Mouse (Mus musculus): ENCODE measurements around the gene Mef2b.

Mef2b gene

DNA sequence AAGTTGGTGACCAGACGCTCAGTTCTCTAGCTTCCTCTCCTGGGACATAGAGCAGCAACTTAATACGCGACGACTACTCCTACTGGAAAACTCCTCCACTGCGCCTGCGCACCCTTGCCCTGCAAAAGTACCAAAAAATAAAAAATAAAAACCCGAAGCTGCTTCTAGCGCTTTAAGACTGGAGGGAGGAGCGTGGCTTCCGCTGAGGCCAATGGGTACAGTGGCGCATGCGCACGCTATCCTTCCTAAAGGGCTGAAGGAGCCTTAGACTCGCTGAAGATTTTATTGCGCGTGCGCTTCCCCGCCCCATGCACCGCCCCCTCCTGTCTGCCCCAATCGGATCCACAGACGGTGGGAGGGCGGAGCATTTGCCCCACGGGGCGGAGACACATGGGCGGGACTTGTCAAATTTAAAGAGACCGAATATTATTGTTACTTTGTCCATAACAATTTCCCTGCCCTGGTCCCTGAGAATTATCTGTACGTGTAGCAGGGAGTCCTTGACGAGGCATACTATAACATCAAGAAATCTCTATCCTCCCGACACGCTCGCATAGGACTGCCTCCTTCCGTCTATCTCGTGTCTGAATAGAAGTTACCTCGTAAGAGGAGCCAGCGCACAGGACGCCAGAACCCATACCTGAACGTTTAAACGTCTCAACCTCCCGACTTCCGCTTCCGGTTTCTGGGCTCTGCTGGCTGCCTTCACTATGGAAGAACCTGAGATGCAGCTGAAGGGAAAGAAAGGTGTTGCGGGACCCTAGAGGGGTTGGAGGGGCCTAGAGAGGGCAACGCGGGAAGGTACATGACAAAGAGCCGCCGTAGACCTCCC, at the start of gene Mef2b, which contains the start of the genes Rfxank and Borcs8:
TSS of gene Mef2b (plus strand) at position 686 of the 832 bp plus-strand sequence.
TSS of gene Rfxank (minus strand) at position 129 of the 832 bp plus-strand sequence.
TSS of gene Borcs8 (plus strand) at position 474 of the 832 bp plus-strand sequence.
- DNase-seq: peak; percentile 100

DNA sequence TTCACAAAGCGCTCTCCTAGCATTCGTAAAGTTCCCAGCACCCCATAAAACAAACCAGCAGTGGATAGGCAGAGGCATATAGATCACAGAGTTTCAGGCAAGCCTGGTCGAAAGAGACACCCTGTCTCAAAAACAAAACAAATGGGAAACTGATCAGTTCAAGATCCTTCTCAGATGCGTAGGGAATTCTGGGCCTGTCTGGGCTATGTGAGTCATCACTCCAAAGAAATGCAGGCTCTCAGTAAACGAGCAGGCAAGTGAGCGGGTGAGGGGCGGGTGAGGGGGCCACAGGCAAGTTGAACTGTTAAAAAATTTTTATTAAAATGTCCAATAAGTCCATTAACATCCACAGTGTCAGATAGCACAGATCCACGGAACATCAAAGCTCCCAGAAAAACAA, 46.7 kb upstream of the Mef2b start:
- DNase-seq: no peak

DNA sequence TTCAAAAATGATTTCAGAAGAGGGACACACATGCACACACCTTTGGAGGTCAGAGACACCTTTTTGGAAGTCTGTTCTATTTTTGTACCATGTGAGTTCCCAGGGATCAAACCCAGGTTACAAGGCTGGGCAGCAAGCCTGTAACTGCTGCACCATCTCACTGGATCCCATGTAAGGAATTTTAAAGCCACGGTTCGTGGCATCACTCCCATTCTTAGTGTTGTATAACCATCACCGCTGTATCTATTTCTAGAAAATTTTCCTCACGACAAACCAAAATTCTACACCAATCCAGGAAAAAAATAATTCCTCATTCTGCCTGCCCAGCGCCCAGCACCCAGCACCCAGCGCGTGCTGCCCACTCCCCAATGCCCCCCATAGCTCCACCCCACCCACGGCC, 40.2 kb upstream of the Mef2b start:
- DNase-seq: no peak

DNA sequence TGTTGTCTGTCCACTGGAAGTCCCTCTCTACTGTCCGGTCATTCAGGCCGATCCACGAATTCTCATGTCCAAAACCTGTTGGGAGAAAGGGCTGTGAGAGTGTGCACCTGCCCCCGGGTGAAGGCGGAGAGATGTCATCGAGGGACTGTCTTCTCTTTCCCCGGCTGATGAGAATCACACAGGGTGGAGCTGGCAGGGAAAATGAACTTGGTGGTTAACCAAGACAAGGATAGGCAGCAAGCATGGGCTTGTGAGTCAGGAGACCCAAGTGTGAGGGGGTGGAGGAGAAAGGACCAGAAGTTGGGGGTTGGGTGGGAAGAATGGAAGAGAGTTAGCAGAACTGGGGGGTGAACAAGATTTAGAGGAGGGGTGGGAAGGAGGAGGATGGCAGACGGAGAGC, 39.3 kb upstream of the Mef2b start:
- DNase-seq: no peak

DNA sequence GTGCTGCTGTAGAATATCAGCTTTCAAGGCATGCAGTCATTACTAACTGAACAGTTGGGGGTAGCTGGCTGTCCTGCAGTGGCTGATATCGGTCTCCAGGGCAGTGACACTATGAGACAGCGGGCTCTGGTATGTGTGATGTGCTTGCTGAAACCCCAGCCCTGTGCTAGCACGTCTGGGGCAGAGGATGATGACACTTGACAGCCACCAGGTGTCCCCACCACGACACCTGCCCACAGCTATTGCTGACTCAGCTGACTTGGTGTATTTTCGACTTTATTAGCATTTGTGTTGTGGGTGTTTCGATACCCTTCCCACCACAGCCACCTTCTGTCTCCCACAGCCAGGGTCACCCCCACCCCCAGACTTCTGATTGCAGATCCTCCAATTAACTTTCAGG, 35.0 kb upstream of the Mef2b start:
- no peak for DNase-seq

GRCm38 (mm10) chr8:70104922-70105321, 34.6 kb upstream of the Mef2b start:
- DNase-seq: no peak

- DNase-seq: no peak
Measured at GRCm38 (mm10) chr8:70110451-70110850, 29.1 kb upstream of the Mef2b start.

DNA sequence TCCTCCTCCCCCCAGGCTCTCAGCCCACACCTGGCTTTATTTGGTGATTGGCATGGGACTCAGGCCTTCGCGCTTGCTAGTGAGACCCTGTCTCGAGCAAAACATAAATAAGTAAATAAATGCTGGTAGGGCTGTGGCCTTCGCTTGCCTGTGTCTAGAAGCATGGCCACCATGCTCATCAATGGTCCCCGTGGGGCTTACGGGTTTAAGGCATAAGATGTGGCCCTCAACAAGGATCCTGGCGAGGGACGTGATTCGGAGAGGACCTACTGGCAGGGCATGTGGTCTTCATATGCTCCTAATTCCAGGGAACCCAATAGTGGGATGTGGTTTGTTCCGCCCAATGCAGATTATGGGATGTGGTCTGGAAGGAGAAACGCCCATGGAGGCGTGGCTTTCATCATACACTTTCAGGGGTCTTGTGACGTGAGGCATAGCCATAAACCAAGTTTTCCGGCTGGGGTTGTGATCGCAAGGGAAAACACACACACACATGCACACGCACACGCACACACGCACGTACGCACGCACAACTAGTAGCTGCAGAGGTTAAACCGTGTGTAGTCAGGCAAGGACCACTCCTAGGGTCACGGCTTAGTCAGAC, 28.2 kb upstream of the Mef2b start:
- no peak for DNase-seq

GRCm38 (mm10) chr8:70112401-70113016, 27.0 kb upstream of the Mef2b start:
- DNase-seq: no peak

DNA sequence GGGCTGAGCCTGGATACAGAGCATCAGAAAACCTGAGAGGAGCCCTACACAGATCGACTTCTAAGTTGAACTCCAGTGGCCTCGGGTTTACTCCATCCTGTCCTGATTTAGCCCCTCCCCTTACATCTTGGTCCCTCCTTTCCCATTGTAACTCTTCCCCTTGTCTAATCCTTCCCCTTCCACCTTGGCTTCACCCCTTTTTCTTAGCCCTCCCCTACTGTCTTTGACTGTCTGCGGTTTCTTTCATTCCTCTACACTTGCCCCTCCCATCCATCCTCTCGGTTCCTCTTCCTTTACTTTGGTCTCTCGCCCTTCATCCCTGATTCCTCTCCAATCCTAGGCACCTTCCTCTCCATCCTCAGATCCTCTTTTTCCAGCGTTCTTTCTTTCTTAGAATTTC, 25.0 kb upstream of the Mef2b start:
- DNase-seq: no peak

DNA sequence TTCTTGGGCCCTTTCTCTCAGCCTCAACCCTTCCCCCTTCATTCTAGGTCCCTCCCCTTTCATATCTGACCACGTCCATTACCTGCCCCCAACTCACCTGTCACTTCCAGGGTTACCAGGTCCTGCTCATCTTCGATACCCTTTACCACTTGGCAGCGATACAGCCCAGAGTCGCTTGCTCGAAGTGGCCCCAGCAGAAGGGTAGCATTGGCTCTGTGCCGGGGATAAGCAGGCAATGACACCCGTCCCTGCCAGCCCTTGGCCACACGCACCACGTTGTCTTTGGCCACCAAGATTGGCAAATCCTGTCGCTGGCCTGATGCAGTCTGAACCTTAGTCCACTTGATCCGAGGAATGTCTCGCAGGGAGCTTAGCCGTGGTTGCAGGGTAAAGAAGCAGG, 24.6 kb upstream of the Mef2b start:
- no peak for DNase-seq

DNA sequence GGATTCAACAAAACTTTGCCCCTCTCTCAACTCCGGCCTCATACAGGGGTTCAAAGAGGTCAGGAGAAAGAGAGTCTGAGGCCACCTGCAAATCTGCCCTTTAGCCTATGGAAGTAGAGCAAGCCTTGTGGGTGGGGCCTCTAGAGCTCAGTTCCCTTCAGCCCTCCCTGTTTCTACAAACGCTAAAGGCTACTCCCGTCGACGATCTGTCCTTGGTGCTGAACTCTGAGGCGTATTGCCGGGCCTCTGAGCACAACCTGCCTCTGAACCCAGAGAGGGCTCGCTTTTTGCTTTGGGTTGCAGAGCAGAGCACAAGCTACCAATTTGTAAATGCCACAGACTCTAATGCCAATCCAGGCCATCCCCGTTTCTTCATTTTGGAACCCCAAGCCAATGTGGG, 21.9 kb upstream of the Mef2b start:
- DNase-seq: no peak

- no peak for DNase-seq
Measured at GRCm38 (mm10) chr8:70118726-70119700, 20.5 kb upstream of the Mef2b start.

DNA sequence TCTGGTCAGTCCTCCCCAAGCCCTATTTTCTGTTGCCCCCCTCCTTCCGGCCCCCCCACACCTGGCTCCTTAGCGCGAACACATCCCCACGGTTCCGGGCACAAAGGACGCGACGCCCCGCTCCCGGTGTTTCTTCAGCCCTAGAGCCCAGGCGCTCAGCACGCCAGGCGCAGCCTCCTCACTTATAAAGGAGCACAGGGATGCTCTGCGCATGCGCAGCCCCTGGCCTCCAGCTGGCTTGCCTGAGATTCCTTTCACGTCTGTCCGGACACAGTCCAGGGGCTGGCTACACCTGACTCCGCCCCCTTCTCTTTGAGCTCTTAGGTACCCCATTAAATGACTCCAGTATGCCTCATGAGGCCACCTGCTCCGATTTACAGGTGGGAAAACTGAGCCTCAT, 18.8 kb upstream of the Mef2b start, which contains the start of gene Ncan:
TSS of gene Ncan (minus strand) at position 207 of the 400 bp plus-strand sequence.
- DNase-seq: peak; percentile 92

DNA sequence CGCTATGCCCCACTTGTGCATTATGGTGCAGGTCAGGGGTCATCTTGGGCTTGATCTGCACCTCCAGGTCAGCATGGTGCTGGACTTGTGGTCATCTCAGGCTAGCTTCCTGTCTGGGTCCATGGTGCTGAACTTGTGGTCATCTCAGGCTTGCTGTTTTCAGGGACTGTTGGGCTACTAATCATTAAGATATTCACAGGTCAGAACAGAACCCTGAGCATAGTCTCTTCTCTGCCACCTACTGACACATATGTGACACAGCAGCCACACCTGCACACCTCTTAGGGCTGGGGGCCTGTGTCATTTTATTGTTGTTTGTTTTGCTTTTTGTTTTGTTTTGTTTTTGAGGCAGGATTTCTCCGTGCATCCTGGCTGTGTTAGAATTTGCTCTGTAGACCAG, 16.6 kb upstream of the Mef2b start:
- DNase-seq: no peak

- DNase-seq: no peak
Measured at GRCm38 (mm10) chr8:70124992-70125391, 14.5 kb upstream of the Mef2b start.

- DNase-seq: peak; percentile 98
Measured at GRCm38 (mm10) chr8:70128435-70128834, 11.1 kb upstream of the Mef2b start.

DNA sequence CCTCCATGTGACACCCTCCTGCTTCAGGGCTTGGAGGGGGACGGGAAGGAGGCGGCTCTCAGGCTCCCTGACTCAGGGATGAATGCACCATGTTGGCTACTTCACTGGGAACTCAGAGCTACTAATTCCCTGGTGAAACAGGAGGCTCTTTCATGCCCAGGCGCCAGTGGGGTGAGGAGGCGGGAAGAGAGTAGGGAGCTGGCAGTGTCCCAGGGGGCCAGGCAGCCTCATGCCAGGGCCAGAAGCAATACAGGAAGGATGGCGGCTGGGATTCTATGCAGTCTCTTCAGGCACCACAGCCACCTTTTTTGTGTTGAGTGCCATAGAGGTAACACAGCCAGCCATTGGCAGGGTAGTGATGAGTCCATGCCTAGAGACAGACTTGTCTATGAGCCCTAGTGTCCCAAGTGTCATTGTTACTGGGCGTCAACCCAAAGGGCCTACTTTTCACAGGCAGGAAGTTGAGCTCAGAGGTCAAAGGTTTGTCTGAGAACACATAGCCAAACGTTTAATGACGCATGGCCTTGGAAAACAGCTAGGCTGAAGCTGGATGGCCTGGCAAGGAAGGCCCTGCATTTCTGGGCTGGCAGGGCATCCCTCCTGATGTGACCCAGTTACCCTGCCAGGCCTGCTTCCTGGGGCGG, 10.1 kb upstream of the Mef2b start:
- peak; percentile 97 for DNase-seq

DNA sequence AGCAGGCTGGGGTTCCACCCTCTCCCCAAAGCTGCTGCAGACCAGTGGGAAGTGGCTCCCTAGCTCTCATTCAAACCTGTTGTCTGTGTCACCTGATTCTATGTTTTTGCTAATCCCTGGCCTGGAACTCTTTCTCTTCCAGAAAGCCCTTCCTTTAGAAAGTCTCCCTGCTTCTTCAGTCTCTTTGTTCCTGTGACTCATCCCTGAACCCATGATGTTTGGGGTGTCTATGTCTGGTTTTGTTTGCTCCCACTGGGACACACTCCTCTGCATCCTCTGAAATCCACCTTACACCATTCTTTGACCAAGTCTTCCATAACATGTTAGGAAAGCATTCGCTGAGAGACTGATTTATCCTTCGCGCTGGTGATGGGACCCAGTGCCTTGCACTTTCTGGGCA, 9.4 kb upstream of the Mef2b start:
- DNase-seq: no peak

GRCm38 (mm10) chr8:70131166-70131883, 8.2 kb upstream of the Mef2b start, which contains the start of gene Nr2c2ap:
Nr2c2ap (plus strand) TSS chr8:70131333.
- peak; percentile 98 for DNase-seq

DNA sequence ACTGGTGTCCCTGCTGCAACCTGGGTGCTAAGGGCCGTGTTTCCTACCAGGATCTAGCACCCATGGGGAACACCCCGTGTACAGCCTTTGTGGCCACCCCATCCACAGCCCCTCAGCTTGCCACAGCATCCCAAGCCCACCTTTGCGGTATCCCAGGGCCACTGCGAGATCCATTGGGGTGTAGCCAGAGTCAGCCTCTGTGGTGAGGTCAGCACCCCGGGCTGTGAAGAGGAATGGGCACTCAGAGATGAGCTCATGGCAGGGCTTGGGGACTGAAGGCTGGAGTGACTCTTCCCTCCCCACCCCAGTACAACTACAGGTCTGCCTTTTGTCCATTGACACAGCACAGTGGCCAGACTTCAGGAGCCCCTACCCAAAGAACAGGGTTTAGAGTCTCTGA, 5.4 kb upstream of the Mef2b start:
- peak; percentile 91 for DNase-seq
